Mouse (Mus musculus) neural tube, embryonic 14.5 days (tissue): ENCODE measurements around the gene Dcst2. TPM values are rescaled to one million over a fixed set of nuclear protein-coding genes. Genes with fewer than 3 reads are reported as not detected.

Experiments
- ATAC-seq: fragments of 200-750 bp; cut with Nextera tagmentation; 2 replicates; pipeline ENCODE4 v1.8.0; 2017; ENCODE audit warnings: low read depth, mild to moderate bottlenecking, moderate TSS enrichment, moderate library complexity
- H3K27ac ChIP-seq: fragments of 300-500 bp; sonication (generic); 2 replicates; pipeline ENCODE4 v1.5.1; 2014; ENCODE audit warnings: low read depth, mild to moderate bottlenecking, control low read depth, low read length, moderate library complexity, mixed read lengths
- H3K27me3 ChIP-seq: fragments of 300-500 bp; sonication (generic); 2 replicates; pipeline ENCODE4 v1.6.1; 2014; ENCODE audit warnings: low read length; ENCODE audit not compliant: control insufficient read depth, insufficient read depth
- H3K36me3 ChIP-seq: fragments of 300-500 bp; sonication (generic); 2 replicates; pipeline ENCODE4 v1.6.1; 2014; ENCODE audit warnings: low read length, mixed read lengths; ENCODE audit not compliant: control insufficient read depth, insufficient read depth
- H3K4me1 ChIP-seq: fragments of 300-500 bp; sonication (generic); 2 replicates; pipeline ENCODE4 v1.6.1; 2014; ENCODE audit warnings: low read length; ENCODE audit not compliant: control insufficient read depth, insufficient read depth
- H3K4me2 ChIP-seq: fragments of 300-500 bp; sonication (generic); 2 replicates; pipeline ENCODE4 v1.6.1; 2014; ENCODE audit warnings: mild to moderate bottlenecking, low read depth, low read length, control low read depth
- H3K4me3 ChIP-seq: fragments of 300-500 bp; sonication (generic); 2 replicates; pipeline ENCODE4 v1.5.1; 2014; ENCODE audit warnings: low read depth, low read length, control low read depth, mixed read lengths
- H3K9ac ChIP-seq: fragments of 300-500 bp; sonication (generic); replicated peaks from 2 replicates; pipeline ENCODE4 v1.6.1; 2014; ENCODE audit warnings: low read depth, mild to moderate bottlenecking, control low read depth, low read length, mixed read lengths
- H3K9me3 ChIP-seq: fragments of 300-500 bp; sonication (generic); 2 replicates; pipeline ENCODE4 v1.6.1; 2016; ENCODE audit warnings: low read length; ENCODE audit not compliant: control insufficient read depth
- WGBS: fragments of 180-500 bp; shearing (Covaris S2); extraction: QIAGEN DNeasy Blood & Tissue Kit; methylation state at CpG from one replicate; pipeline ENCODE4 v1.1.7; 2014; 5-methylcytosine and 5-hydroxymethylcytosine counted together
- polyA plus RNA-seq: library from polyadenylated mRNA; unstranded; fragments of >200 nt; fragmentation: Nextera tagmentation; extraction: Ambion mirVana; gene quantifications from 2 replicates; pipeline ENCODE4 v1.2.1, GENCODE M21; 2014

The Dcst2 gene
- polyA plus RNA-seq = 0.19 and 0.25 TPM in 2 replicates

GRCm38 (mm10) chr3:89361675-89362074 is at the start of gene Dcst2:
Dcst2 (plus strand) TSS chr3:89361975.
- Histone ChIP-seq H3K27me3 (no peaks in the 10 kb centered on the region), H3K9ac (no peak within 1 kb of the TSS), H3K9me3 (no peaks in the 10 kb centered on the region), H3K4me3 (no peak within 1 kb of the TSS), H3K4me1 (no peaks in the 10 kb centered on the region), H3K27ac (no peak within 1 kb of the TSS), H3K4me2 (no peak within 1 kb of the TSS), H3K36me3 (no peaks in the 10 kb centered on the region)
- ATAC-seq = no peak
- 87% methylated on average over 7 of the region's 7 CpGs for WGBS

- H3K4me2 ChIP-seq = no peak overlapping the region
- WGBS = 70% methylated on average over 5 of the region's 5 CpGs
- H3K27me3 ChIP-seq = no peaks in the 10 kb centered on the region
- H3K9ac ChIP-seq = no peak overlapping the region
- no peaks in the 10 kb centered on the region for H3K9me3 ChIP-seq
- H3K27ac ChIP-seq = no peak overlapping the region
- peaks cover 34% of the 10 kb centered on the region for H3K4me1 ChIP-seq
- no peak overlapping the region for H3K4me3 ChIP-seq
- H3K36me3 ChIP-seq = peaks cover 17% of the 10 kb centered on the region
- no peak for ATAC-seq
These were observed 47.4 kb upstream of the Dcst2 start for GRCm38 (mm10) chr3:89314340-89314739.

DNA sequence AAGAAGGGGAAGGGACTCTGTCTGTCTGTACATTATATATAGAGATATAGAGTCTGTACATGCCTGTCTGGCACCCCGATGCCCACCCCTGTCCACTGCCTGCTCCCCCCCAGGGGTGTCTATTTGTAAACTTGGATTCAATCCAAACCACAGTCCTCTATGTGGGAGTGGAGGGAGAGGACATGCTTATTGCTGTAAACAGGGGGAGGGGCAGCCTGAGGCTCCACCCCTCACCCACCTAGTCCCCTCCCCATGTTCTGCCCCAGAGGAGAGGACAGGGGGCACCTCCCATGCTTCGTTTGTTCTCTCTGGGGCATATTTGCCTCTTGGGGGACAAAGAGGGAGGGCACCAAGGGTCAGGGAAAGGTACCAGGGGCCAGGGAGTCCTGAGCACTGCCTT is 47.0 kb upstream of the Dcst2 start:
- Histone ChIP-seq H3K27ac (no peak overlapping the region), H3K27me3 (no peaks in the 10 kb centered on the region), H3K4me2 (no peak overlapping the region), H3K9me3 (no peaks in the 10 kb centered on the region), H3K4me3 (no peak overlapping the region), H3K36me3 (peaks cover 17% of the 10 kb centered on the region), H3K9ac (no peak overlapping the region), H3K4me1 (peaks cover 37% of the 10 kb centered on the region)
- no peak for ATAC-seq
- 54% methylated on average over 2 of the region's 2 CpGs for WGBS

- ATAC-seq = no peak
- Histone ChIP-seq H3K27me3 (no peaks in the 10 kb centered on the region), H3K4me3 (peak overlapping the region; percentile 1; the same call in 1 of the 2 replicates), H3K9ac (no peak overlapping the region), H3K4me2 (peak overlapping the region; percentile 30), H3K9me3 (no peaks in the 10 kb centered on the region), H3K27ac (no peak overlapping the region), H3K4me1 (peaks cover 40% of the 10 kb centered on the region), H3K36me3 (peaks cover 17% of the 10 kb centered on the region)
- WGBS = 5% methylated on average over 21 of the region's 26 CpGs
These were observed 46.4 kb upstream of the Dcst2 start for GRCm38 (mm10) chr3:89315195-89315929.

DNA sequence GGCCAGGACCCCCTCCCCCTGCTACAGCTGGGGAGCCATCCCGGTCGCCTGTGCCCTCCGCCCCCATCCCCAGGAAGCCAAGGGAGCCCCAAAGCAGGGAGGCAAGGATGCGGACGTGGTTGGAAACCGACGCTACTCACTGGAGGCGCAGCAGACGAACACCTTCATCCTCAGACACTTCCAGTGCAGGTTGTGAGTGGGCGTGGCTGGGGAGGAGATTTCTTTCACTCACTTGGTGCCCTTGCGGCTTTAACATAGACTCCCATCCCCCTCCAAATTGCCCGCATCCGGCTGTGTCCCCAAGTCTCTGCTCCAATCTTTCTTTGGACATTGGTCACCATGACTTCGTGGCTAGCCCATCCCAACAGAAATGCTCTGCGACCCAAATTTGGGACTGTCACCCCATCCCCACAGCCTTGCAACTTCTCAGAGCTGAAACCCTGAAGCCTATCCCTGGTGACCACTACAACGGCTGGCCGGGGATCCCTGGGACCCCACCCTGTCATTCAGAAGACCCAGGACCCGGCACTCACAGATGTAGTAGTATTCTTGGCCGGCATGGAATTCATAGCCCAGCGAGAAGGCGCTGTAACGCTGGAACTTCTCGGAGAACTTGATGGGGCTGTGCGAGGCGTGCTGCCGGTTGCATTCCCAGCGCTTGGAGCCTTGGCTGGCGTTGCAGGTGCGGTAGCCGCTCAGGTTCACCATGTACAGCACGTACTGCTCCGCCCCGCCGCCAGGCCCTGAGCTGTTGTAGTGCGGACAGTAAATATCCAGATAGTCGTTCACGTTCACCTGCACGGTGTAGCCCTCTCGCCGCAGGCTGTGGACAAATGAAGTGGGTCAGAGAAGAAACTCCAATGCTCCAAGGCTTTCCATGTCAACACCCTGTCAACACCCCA is 45.6 kb upstream of the Dcst2 start:
- no peak for ATAC-seq
- peaks cover 45% of the 10 kb centered on the region for H3K4me1 ChIP-seq
- no peak overlapping the region for H3K27ac ChIP-seq
- H3K9me3 ChIP-seq = no peaks in the 10 kb centered on the region
- peaks cover 17% of the 10 kb centered on the region for H3K36me3 ChIP-seq
- peak overlapping the region; percentile 30; the same call in 1 of the 2 replicates for H3K4me2 ChIP-seq
- peak overlapping the region; percentile 1; the same call in 1 of the 2 replicates for H3K4me3 ChIP-seq
- 11% methylated on average over 37 of the region's 40 CpGs for WGBS
- no peak overlapping the region for H3K9ac ChIP-seq
- no peaks in the 10 kb centered on the region for H3K27me3 ChIP-seq

DNA sequence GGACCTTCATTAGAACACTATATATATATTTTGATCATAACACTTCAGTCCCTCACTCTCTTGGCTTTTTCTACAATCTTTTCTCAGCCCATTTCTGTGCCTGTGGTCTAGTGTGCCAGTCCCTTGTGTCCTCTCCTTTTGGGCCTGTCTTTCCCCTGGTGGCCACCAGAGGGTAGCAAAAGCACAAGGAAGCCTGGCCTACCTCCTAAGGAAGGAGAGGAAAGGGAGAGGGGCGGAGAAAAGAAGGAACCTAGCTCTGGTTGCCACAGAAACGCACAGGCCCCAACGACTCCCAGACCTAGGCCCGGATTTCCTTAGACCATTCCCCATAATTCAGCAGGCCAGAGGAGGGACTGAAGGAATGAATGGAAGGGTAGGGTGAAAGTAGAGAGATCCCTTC is 44.9 kb upstream of the Dcst2 start:
- Histone ChIP-seq H3K36me3 (peaks cover 17% of the 10 kb centered on the region), H3K27ac (no peak overlapping the region), H3K4me1 (peaks cover 46% of the 10 kb centered on the region), H3K4me3 (no peak overlapping the region), H3K9me3 (no peaks in the 10 kb centered on the region), H3K4me2 (no peak overlapping the region; the same call in 1 of the 2 replicates), H3K27me3 (no peaks in the 10 kb centered on the region), H3K9ac (no peak overlapping the region)
- 0% methylated on average over 4 of the region's 4 CpGs for WGBS
- peak; percentile 16; the same call in 1 of the 2 replicates for ATAC-seq

GRCm38 (mm10) chr3:89317246-89317645 is 44.5 kb upstream of the Dcst2 start:
- Histone ChIP-seq H3K9ac (no peak overlapping the region), H3K4me1 (peaks cover 46% of the 10 kb centered on the region)

GRCm38 (mm10) chr3:89318316-89318715 is 43.5 kb upstream of the Dcst2 start:
- H3K4me3 ChIP-seq = no peak overlapping the region
- no peak overlapping the region for H3K9ac ChIP-seq
- WGBS = 63% methylated on average over 8 of the region's 8 CpGs
- peaks cover 3% of the 10 kb centered on the region; the same call in 1 of the 2 replicates for H3K27me3 ChIP-seq
- no peak for ATAC-seq
- H3K36me3 ChIP-seq = peaks cover 13% of the 10 kb centered on the region
- H3K27ac ChIP-seq = no peak overlapping the region
- H3K9me3 ChIP-seq = no peaks in the 10 kb centered on the region
- peak overlapping the region; percentile 18; the same call in 1 of the 2 replicates for H3K4me2 ChIP-seq
- peaks cover 52% of the 10 kb centered on the region for H3K4me1 ChIP-seq

More at GRCm38 (mm10) chr3:89317246-89317645, 44.5 kb upstream of the Dcst2 start:
- H3K27me3 ChIP-seq = no peaks in the 10 kb centered on the region
- H3K9me3 ChIP-seq = no peaks in the 10 kb centered on the region
- peaks cover 17% of the 10 kb centered on the region for H3K36me3 ChIP-seq
- 51% methylated on average over 6 of the region's 6 CpGs for WGBS
- H3K4me2 ChIP-seq = no peak overlapping the region; the same call in 1 of the 2 replicates
- H3K4me3 ChIP-seq = no peak overlapping the region
- ATAC-seq = no peak
- no peak overlapping the region for H3K27ac ChIP-seq
